In genomic region chr14:99244508-99244907, GRCm38 (mm10) we compare ENCODE assay signal across 16 mouse cellular contexts.
"Had no signal": no experiment of that assay in that cellular context is flagged by ENCODE, and none has a peak within 500 bp of the region (broad histone marks: within the 10 kb centered on the region; RNA-seq: fewer than 3 reads in every experiment).

No protein-coding gene starts in this region.

- H3K4me1 ChIP-seq: liver, embryonic 12.5 days; lung, embryonic 15.5 days; midbrain, embryonic 13.5 days; midbrain, embryonic 15.5 days; neural tube, embryonic 13.5 days; neural tube, embryonic 15.5 days had no signal

- H3K9ac ChIP-seq: liver, embryonic 12.5 days; liver, embryonic 14.5 days; lung, embryonic 15.5 days; midbrain, embryonic 13.5 days; midbrain, embryonic 15.5 days; neural tube, embryonic 13.5 days; neural tube, embryonic 15.5 days had no signal

- H3K27me3 ChIP-seq: liver, embryonic 12.5 days; lung, embryonic 15.5 days; midbrain, embryonic 13.5 days; midbrain, embryonic 15.5 days; neural tube, embryonic 13.5 days; neural tube, embryonic 15.5 days had no signal

- DNase-seq: retina, postnatal 1 day; right cerebral cortex, adult 18-20 months; right cerebral cortex, postnatal 25 days; right cerebral cortex, postnatal 4 days; spleen, adult 18-20 months; thymus, adult 18-20 months; thymus, postnatal 14 days; thymus, postnatal 36 days had no signal

- H3K9me3 ChIP-seq: liver, embryonic 12.5 days; lung, embryonic 15.5 days; midbrain, embryonic 13.5 days; midbrain, embryonic 15.5 days; neural tube, embryonic 13.5 days; neural tube, embryonic 15.5 days had no signal

- H3K4me2 ChIP-seq: liver, embryonic 12.5 days; lung, embryonic 15.5 days; midbrain, embryonic 11.5 days; midbrain, embryonic 13.5 days; midbrain, embryonic 15.5 days; neural tube, embryonic 13.5 days; neural tube, embryonic 15.5 days had no signal

- H3K4me3 ChIP-seq: liver, embryonic 12.5 days; lung, embryonic 15.5 days; midbrain, embryonic 13.5 days; midbrain, embryonic 15.5 days; neural tube, embryonic 13.5 days; neural tube, embryonic 15.5 days had no signal

- H3K27ac ChIP-seq: liver, embryonic 12.5 days; liver, embryonic 14.5 days; lung, embryonic 15.5 days; midbrain, embryonic 13.5 days; midbrain, embryonic 15.5 days; neural tube, embryonic 13.5 days; neural tube, embryonic 15.5 days had no signal

- ATAC-seq: liver, embryonic 12.5 days; midbrain, embryonic 13.5 days; midbrain, embryonic 15.5 days had no signal
